Comparison of ENCODE assay signal across 16 mouse cellular contexts in the genomic region with DNA sequence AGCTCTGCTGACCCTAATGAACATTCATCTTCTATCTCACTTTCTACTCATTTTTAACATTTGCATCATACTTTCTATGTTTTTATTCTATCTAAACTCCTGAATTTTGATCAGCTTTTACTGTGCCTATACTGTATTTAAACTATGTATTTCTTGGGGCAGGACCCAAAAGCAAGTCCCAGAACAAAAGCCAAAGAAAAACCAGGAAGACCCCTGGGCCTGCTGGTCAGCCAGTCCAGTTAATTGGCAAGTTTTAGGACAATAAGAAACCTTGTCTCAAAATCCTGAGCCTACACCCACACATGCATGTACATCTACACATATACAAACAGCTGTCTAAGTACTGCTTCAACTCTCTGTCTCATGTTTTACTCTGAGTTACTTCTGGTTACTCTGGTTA.
"Had no signal": no experiment of that assay in that cellular context is flagged by ENCODE, and none has a peak within 500 bp of the region (broad histone marks: within the 10 kb centered on the region; RNA-seq: fewer than 3 reads in every experiment).

No protein-coding gene starts in this region.

- H3K36me3 ChIP-seq: neural tube, embryonic 13.5 days; neural tube, embryonic 15.5 days; stomach, embryonic 15.5 days had no signal

- H3K4me2 ChIP-seq: neural tube, embryonic 13.5 days; neural tube, embryonic 15.5 days; stomach, embryonic 15.5 days had no signal

- H3K27ac ChIP-seq: neural tube, embryonic 13.5 days; neural tube, embryonic 15.5 days; stomach, embryonic 15.5 days; stomach, postnatal 0 days had no signal

- H3K9me3 ChIP-seq: neural tube, embryonic 13.5 days; neural tube, embryonic 15.5 days; stomach, embryonic 15.5 days had no signal

- H3K27me3 ChIP-seq: neural tube, embryonic 13.5 days; neural tube, embryonic 15.5 days; stomach, embryonic 15.5 days had no signal

- H3K4me3 ChIP-seq: neural tube, embryonic 13.5 days; neural tube, embryonic 15.5 days; stomach, embryonic 15.5 days had no signal

- DNase-seq: retina, postnatal 1 day; right cerebral cortex, adult 18-20 months; right cerebral cortex, postnatal 14 days; right cerebral cortex, postnatal 25 days; right cerebral cortex, postnatal 4 days; spleen, adult 18-20 months; thymus, adult 18-20 months; thymus, adult 2 months; thymus, postnatal 14 days; thymus, postnatal 25 days; thymus, postnatal 36 days; thymus, postnatal 4 days had no signal

- H3K9ac ChIP-seq: neural tube, embryonic 13.5 days; neural tube, embryonic 15.5 days; stomach, embryonic 15.5 days had no signal

- H3K4me1 ChIP-seq: neural tube, embryonic 13.5 days; neural tube, embryonic 15.5 days; stomach, embryonic 15.5 days had no signal
